Mouse (Mus musculus): ENCODE measurements around the gene AC192777.2.
"Not testable (repeated sequence)": the region's sequence is repeated elsewhere in the genome, so short reads cannot be mapped to it uniquely, and the experiment has no call there.

The AC192777.2 gene

DNA sequence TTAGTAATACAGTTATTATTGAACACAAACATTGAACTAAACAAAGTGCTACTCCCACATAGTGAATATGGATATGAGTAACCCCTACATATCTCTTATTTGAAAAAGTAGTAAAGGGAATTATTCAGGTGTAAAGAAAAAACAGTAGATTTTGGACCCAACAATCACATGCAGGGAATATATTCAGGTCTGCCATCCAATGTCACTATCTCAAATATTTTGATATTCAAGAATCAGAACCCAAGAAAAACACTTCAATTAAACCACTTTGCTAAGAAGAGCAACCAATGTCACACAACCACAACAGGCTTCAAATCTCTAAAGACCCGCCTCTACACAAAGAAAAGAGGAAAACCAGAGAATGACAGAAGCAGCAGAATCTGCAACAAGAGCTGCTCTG lies at the start of gene AC192777.2:
TSS of gene AC192777.2 (plus strand) at position 301 of the 400 bp plus-strand sequence.
- not testable (repeated sequence) for DNase-seq (ENCODE audit: low spot score in 2 of 2)

DNA sequence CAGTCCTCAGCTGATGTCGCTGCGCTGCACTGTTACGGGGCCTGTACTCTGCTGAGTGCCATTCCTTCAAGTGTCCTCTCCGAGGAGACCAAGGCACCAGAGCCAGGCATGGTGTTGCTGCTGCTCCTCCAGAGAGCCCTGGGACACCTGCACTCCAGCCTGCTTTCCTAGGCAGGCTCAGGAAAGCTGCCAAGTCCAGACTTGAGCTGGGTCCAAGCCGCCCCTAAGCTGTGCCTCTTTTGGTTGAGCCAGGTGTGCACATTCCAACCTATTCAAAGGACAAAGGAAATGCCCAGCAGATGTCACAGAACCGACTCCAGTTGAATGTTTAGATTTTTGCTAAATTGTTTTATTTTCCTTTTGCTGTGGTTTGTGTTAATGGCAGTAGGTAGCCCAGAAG lies 20.9 kb downstream of the AC192777.2 start:
- not testable (repeated sequence) for DNase-seq (ENCODE audit: low spot score in 2 of 2)

DNA sequence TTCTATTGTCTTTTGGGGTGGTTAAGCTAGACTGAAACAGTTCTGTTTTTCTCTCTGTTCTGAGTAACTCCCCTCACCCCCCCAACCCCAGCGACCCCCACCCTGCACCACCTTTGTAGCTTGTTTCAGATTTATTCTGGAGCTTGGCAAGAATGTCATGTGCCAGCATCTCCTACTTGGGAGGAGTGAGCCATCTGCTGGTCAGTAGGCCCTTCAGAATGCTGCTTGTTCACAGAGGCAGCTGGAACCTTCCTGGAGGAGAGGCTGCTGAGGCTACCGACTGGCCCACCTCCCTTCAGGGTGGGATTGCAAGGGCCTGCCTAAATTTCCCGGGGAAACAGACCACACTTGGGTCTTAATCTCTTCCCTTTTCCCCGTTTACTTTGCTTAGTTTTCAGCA lies 21.6 kb downstream of the AC192777.2 start:
- DNase-seq (ENCODE audit: low spot score in 2 of 2) = not testable (repeated sequence)
